Mouse (Mus musculus) layer of hippocampus, adult 9-10 months (tissue): ENCODE measurements around the gene Zfp346.

Source experiments
- DNase-seq: peaks from one replicate; pipeline ENCODE4 v3.0.0; 2022; ENCODE audit warnings: low spot score

Gene Zfp346

DNA sequence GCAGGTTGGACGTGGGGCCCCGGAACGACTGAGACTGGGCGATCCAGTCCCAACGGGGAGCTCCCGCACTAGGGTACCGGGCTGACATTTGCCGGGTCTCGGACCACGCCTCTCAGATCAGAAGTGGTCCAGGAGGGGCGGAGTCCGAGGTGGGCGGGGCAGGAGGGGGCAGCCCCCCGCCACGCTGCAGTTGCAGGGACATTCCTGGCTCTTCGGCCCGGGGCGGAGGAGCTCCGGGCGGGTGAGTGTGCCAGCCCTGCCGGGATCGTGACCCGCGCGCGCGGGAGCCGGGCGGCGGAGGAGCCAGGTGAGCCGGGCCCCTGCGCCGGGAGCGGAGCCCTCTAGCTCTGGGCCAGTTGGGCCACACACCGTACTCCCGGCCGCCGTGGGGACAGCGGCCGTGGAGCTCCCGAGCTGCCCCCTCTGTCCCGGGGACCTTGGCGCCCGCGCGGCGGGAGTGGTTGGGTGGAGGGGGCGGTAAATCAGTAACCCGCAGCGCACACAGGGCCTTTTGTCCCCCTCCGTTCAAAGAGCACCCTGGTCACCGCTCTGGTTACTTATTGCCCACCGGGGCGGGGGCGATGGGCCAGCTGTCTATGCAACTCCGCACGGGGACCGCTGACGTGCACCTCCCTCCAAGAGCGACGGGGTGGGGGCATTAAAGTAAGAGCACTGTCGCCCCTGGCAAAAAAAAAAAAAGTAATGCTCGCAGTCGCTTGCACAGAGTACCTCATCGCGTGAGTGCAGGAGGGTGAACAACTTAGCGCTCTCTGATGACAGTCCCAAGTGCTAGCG lies 47.7 kb downstream of the Zfp346 start, which contains the start of gene Fgfr4:
Gene Fgfr4 (plus strand): TSS at position 20 of the 795 bp plus-strand sequence.
- DNase-seq = no peak

DNA sequence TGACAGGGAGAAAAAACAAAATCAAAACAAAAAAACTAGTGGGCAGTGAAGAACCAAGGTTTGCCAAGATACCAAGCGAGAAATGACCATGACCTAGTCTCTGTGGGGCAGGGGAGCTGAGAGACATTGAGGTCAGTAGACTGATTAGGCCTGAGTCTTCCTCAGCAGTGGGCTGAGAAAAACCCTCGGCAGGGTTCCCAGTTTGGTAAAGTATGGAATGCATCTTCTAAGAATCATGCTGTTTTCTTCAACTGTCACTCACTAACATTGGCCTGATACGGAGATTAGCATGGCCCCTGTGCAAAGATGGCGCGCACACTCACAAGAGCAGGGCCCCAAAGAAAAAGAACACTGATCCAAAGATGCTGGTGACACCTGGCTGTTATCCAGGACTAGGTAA lies 48.8 kb downstream of the Zfp346 start:
- DNase-seq = no peak

DNA sequence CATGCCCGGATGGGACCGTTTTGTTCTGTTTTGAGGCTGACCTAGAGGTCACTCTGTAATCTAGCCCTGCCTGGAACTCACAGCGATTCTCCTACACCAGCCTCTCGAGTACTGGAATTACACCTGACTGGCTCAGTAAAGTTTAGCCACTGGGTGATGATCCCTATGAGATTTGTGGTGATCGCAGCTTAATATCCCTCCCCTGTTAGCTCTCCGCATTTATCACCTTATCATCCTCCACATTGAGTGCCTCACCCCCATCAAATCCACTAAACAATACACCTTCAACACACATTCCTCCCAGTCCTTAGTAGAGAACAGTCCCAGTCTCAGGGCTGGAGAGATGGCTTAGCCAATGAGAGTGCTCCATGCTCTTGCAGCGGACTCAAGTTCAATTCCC lies 57.3 kb downstream of the Zfp346 start:
- DNase-seq = no peak

DNA sequence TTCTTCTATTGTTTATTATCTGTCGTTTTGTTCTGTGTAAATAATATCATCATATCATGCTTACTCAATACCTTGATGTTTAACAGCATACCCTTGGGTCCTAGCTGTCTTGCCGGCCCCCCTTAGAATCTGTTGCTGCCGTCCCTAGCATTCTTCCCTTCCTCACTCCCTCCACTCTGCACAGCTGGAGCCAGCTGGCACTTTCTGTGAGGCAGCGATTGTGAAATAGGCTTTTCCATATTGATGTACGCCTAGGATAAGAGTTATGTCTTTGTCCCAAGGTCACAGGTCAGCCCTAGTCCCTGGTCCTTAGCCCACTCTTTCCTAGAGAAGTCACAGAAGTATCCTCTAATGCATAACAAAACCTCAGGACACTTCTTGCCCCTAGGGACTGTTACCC lies 58.4 kb downstream of the Zfp346 start:
- no peak for DNase-seq

DNA sequence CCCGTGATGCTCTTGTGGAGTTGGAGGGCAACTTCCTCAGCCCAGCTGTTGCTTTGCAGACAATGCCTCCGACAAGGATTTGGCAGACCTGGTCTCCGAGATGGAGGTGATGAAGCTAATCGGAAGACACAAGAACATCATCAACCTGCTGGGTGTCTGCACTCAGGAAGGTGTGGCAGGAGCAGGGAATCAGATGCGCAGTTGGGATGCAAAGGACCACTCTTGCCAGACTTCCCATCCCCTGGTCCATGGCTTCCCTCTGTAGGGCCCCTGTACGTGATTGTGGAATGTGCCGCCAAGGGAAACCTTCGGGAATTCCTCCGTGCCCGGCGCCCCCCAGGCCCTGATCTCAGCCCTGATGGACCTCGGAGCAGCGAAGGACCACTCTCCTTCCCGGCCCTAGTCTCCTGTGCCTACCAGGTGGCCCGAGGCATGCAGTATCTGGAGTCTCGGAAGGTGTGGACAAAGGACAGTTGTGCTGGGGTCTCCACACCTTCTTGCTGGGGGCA lies 60.8 kb downstream of the Zfp346 start:
- DNase-seq = no peak

DNA sequence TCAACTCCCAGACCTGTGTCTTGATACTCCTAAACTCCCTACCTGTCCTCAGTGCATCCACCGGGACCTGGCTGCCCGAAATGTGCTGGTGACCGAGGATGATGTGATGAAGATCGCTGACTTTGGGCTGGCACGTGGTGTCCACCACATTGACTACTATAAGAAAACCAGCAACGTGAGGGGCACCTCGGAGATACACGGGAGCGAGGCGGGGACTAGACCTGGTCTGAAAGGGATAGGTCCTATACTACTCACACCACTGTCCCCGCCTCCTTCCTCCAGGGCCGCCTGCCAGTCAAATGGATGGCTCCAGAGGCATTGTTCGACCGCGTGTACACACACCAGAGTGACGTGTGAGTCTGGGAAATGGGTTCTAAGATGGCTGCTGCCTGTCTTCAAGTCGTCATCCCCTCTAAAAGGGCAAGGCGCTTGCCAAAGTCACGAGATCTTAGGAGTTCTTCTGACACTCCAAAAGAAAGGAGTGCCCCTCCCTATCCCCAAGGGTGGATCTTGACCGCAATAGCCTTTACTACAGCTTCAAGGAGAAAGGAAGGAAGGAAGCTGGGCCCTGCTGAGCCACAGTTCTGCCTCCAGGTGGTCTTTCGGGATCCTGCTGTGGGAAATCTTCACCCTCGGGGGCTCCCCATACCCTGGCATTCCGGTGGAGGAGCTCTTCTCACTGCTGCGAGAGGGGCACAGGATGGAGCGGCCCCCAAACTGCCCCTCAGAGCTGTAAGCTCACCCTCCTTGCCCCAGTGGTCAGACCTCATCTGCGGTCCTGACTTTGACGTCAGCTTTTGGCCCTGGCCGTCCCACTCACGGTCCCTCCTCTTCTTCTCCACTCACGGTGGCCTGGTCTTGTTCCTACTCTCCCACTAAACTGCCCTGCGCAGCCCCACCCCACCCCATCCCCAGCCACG lies 62.0 kb downstream of the Zfp346 start:
- DNase-seq = no peak

DNA sequence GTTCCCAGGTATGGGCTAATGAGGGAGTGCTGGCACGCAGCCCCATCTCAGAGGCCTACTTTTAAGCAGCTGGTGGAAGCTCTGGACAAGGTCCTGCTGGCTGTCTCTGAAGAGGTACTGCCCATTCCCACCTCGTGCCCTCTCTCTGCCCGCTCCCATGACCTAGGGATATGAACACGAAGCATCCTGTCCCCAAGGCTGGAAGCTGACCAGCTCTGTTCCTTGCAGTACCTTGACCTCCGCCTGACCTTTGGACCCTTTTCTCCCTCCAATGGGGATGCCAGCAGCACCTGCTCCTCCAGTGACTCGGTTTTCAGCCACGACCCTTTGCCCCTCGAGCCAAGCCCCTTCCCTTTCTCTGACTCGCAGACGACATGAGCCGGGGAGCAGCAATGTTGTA lies 62.7 kb downstream of the Zfp346 start:
- DNase-seq = no peak

DNA sequence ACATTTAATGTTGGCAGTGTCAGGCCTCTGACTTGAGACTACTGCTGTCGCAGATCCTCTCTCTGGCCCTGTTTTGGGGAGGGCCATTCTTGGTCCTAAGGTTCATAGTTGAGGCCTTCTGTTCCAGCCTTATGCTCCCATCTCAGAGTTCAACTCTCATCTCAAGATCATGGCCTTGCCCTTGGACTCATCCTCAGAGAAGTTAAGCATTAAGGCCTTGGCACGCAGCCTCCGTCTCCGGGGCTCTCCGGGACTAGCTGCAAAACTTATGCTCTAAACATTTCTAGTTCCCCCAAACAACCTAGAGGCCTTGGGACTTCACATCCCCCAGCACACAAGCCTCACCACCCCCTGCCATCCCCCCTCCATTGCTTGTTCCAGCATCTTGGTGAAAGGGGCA lies 63.1 kb downstream of the Zfp346 start:
- no peak for DNase-seq

DNA sequence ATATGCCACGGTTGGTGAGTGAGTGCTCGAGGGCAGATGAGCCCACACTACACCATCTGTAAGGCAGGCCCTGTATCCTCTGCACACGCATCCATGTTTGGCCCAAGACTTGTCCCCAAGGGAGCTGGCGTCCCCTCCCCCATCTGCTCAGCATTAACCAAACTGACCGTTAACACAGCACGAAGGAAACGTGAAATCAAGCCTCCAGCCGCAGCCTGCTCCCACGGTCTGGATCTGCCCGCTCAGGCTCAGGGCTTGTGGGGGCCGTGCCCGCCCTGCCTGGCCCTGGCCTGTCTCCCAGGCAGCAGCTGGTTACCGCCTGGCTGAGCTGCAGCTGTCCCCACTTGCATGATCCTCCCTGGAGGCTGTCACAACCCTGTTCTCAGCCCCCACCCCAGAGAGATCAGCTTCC lies 63.9 kb downstream of the Zfp346 start:
- no peak for DNase-seq

DNA sequence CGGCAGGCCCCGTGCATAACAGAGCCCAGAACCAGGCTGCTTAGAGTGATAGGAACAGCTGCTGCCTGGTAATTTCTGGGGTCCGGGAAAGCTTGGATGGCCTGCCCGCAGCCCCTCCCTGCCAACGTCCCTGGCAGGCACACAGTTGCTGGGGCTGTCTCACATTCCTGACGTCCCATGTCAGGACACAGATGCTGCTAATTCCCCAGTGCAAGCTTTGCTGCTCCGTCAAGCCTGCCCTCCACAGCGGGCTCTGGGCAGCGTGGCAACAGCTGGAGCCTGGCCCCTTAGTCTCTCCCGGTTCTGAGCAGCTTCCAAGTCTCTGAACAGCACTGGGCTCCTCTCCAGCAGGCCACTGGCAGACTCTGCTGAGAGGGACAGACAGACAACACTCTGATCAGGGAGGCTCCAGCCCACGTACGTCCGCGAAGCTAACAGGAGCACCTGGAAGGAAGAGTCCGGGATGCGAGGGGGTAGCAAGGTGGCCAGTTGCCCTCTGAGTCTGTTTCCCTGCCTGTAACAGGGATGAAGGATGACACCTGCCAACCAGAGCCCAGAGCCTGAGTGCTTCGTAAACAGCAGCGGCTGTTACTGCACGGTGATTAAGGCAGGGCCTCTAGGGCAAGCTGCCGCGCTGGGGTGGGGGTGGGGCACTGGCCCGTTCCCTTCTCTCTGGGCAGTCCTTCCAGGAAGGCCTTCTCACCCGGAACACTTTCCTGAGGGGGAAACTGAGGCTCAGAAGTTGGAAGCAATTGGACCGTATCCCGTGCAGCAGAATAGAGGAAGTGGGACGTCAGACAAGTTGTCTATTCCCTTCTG lies 66.6 kb downstream of the Zfp346 start:
- DNase-seq = no peak

DNA sequence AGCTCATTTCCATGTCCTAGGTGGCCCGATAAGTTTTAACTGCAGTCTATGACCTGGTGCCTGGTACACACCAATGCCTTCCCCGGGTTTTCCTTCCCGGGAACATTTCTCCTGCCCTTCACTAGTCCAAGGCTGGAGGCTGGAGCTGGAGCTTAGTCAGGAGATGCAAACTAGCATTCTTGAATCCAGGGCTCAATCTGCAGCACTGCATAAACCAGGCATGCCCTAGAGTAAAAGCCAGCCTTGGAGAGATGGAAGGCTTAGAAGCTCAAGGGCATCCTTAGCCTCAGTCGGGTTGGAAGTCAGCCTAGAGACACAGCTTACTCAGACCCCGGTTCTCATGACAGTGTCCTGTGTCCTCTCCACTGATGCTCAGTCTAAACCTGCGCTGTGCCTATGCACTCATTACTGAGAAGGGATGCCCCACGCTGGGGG lies 67.2 kb downstream of the Zfp346 start:
- no peak for DNase-seq

DNA sequence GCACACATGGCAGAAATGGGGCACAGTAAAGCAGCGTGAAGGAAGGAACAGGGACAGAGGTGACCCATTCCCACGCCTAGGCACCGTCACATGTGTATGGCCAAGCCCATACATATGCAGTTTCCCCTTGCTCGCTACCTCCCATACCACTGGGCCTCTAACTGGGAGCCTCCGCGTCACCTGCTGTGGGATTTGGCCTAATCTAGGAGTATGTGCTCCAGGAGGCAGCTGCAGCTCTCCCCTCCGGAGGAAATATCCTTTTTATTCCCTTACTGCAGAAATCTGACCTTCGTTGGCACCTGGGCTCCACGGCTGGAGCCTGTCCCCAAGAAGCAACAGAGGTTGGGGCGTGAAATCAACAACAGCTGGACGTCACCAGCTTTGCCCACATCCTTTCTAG lies 69.2 kb downstream of the Zfp346 start:
- no peak for DNase-seq

DNA sequence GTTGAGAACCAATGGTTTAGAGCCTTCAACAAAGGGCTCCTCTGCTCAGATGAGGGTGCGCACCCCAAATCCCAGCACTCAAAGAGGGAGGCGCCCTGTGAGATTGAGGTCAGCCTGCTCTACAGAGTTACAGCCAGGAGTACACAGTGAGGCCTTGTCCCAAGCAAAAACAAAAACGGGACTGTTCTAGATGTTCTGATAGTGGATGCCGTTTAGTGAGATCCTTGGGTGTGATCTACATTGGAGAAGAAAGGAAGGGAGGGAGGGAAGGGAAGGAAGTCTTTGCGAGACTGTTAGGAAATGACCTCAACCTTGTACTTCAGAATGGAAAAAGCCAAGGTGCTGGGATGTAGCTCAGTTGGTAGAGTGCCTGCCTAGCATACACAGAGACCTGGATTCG lies 71.2 kb downstream of the Zfp346 start:
- no peak for DNase-seq

DNA sequence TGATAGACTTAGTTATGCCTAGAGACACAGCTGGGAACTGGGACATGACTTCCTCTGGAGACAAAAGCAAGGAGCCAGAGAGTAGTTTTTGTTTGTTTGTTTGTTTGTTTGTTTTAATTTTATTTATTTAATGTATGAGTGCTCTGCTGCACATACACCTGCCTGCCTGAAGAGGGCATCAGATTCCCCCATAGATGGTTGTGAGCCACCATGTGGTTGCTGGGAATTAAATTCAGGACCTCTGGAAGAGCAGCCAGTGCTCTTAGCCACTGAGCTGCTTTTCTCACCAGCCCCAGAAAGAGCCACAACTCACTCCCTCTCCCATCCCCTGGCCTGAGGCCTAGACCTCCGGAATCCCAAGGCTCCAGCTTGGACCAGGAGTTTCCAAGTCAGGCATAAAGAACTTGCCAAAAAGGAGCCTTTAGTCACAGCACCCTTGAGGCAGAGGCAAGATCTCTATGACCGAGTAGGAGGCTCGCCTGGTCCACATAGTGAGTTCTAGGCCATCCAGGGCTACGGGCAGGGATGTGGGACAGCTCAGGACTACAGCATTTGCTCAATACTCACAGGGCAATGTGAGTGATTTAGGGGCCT lies 72.9 kb downstream of the Zfp346 start:
- no peak for DNase-seq

DNA sequence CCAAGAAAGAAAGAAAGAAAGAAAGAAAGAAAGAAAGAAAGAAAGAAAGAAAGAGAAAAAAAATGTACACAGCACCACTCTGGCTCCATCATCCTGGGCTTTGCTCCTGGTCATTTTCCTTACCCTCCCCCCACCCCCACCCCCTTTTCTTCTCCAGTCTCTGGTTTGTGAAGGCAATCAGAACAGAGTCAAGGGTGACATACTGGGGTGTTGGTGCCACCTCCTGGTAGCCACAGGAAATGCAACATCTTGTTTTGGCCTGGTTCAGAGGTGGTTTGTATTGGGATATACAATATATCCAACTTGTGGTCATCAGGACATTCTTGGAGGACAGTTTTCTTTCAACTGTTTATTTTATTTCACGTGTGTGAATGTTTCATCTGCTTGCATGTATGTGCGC lies 73.4 kb downstream of the Zfp346 start:
- peak; percentile 79 for DNase-seq

DNA sequence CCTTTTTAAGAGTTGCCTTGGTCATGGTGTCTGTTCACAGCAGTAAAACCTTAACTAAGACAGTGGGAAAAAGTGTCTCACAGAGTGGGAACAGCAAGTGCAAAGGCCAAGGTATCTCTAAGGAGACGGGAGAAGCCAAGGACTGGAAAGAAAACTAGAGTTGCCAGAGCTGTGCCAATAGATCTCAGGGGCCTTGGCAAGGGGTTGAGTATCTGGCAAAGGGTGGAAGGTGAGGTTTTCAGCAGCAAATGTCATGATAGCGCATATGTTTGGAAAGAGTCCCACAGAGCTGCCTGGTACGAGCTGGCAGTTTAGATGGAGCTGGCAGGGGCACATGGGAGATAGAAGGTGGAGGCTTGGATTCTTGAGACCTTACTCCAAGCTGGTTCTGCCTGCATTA lies 74.5 kb downstream of the Zfp346 start:
- no peak for DNase-seq

DNA sequence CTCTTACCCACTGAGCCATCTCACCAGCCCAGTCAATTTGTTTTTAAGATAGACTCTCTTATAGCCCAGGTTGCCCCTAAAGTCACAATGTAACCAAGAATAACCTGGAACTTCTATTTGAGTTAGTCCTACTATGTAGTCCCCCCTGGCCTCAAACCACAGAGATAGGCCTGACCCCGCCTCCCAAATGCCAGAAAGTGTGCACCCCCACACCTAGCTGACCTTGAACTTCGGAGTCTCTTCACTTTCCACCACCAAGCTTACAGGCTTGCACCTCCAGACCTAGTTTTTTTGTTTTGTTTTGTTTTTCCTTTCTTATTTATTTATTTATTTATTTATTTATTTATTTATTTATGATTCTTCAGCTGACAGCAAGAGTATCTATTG lies 76.7 kb downstream of the Zfp346 start:
- no peak for DNase-seq

DNA sequence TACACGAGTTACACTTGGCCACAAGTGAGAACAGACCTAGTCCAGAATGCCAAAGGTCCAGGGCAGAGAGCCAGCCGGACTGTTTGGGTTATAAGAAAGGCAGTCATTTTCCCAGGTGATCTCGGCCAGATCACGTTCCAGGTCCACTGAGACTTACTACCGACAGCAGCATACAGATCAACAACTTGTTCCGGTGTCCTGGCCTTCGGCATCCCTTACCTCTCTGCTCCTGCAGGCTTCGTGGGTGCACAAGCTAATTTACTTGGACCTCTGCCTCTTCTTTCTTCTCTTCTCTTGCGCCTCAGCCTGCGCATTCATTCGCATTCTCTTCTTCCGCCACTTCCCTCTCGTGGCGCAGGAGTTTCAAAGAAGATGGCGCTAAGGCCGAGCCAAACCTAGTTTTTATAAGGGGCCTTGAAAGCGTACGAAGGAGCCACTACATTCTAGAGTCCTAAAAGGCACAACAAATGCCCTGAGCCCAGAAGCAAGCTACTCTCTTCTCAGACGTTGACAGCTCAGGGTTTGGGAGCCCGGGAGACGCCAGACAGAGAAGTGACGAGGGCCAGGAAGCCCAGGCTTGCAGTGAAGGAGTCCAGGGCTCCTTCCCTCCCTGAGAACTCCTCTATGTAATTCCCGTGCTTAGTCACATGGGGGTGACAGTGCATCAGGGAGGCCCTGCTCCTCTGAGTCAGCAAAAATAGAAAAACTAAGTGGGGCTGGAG lies 77.2 kb downstream of the Zfp346 start:
- DNase-seq = peak; percentile 36

DNA sequence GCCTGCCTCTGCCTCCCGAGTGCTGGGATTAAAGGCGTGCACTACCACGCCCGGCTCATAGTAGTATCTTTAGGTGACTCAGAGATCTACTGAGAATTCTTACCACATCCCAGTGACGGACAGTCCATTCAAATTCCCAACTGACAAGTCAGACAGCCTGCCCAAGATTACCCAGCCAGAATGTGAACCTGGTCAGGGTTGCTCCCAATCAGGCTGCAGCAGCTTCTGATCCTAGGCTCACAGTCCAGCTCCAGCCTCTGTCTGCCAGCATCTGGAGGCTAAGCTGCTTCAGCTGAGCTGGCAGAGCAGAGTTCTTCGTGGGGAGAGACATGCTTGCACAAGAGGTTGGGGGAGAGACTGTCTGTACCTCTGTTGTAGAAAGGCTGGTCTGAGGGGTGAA lies 78.3 kb downstream of the Zfp346 start:
- DNase-seq = no peak
